In genomic region chr2:25694605-25695004, GRCm38 (mm10) we compare ENCODE assay signal across 9 mouse cellular contexts. TPM values are rescaled to one million over a fixed set of nuclear protein-coding genes. Genes with fewer than 3 reads are reported as not detected.
DNase-seq lines count a peak whose midpoint lies in the region; ATAC-seq and TF ChIP-seq lines count a peak whose summit lies in the region.
"Had no signal": no experiment of that assay in that cellular context is flagged by ENCODE, and none has a peak within 500 bp of the region (broad histone marks: within the 10 kb centered on the region; RNA-seq: fewer than 3 reads in every experiment).

No protein-coding gene starts in this region.

- peaks cover 2% of the 10 kb centered on the region; the same call in 1 of the 2 replicates for H3K27me3 ChIP-seq in heart, embryonic 11.5 days (ENCODE audit: control insufficient read depth, insufficient read depth, low read length)
- no peaks in the 10 kb centered on the region for H3K27me3 ChIP-seq in splenic B cell, adult 2 months (ENCODE audit: control insufficient read depth, insufficient read depth, low read length, poor library complexity, severe bottlenecking)
- H3K27me3 ChIP-seq: lung, embryonic 15.5 days had no signal

- DNase-seq in heart, adult 11 months = peak; percentile 92
- DNase-seq in ES-E14 (ENCODE audit: low read depth, low spot score) = peak; percentile 96
- DNase-seq in cerebellum, adult 11-12 months = peak; percentile 14
- peak; percentile 80 for DNase-seq in gastrocnemius, postnatal 10 days
- DNase-seq in large intestine, adult 2 months (ENCODE audit: low read depth, low spot score) = peak; percentile 48
- DNase-seq in splenic B cell, adult 2 months (ENCODE audit: low read depth, low spot score) = peak; percentile 79

- no peaks in the 10 kb centered on the region for H3K36me3 ChIP-seq in heart, embryonic 11.5 days (ENCODE audit: control insufficient read depth, insufficient read depth, low read length)
- no peaks in the 10 kb centered on the region for H3K36me3 ChIP-seq in ES-E14 (ENCODE audit: control insufficient read depth, insufficient read depth, low read length, poor library complexity, severe bottlenecking)
- H3K36me3 ChIP-seq in splenic B cell, adult 2 months (ENCODE audit: control insufficient read depth, insufficient read depth, low read length, poor library complexity, severe bottlenecking) = no peaks in the 10 kb centered on the region
- H3K36me3 ChIP-seq: lung, embryonic 15.5 days had no signal

- no peak for ATAC-seq in heart, embryonic 11.5 days (replicated peaks; ENCODE audit: insufficient number of reproducible peaks, low FRiP score, low TSS enrichment)
- peak; percentile 51; the same call in 1 of the 2 replicates for ATAC-seq in megakaryocyte, adult 5-6 weeks (ENCODE audit: poor library complexity, severe bottlenecking)

- H3K9ac ChIP-seq in heart, embryonic 11.5 days (ENCODE audit: low read depth, low read length) = no peak overlapping the region
- H3K9ac ChIP-seq in ES-E14 (ENCODE audit: insufficient read depth, low read depth, low read length, poor library complexity, severe bottlenecking) = no peak overlapping the region
- H3K9ac ChIP-seq: lung, embryonic 15.5 days had no signal

- no peaks in the 10 kb centered on the region for H3K4me1 ChIP-seq in heart, embryonic 11.5 days (ENCODE audit: control insufficient read depth, insufficient read depth, low read length)
- no peaks in the 10 kb centered on the region for H3K4me1 ChIP-seq in ES-E14 (ENCODE audit: control insufficient read depth in 2 of 2, insufficient read depth in 2 of 2, low read length in 2 of 2, poor library complexity in 1 of 2)
- H3K4me1 ChIP-seq: lung, embryonic 15.5 days had no signal

- no peak overlapping the region for H3K4me2 ChIP-seq in heart, embryonic 11.5 days
- H3K4me2 ChIP-seq: lung, embryonic 15.5 days had no signal

- H3K4me3 ChIP-seq in heart, embryonic 11.5 days (ENCODE audit: low read depth, low read length) = no peak overlapping the region
- no peak overlapping the region for H3K4me3 ChIP-seq in ES-E14 (ENCODE audit: insufficient read depth in 1 of 2, low read depth in 1 of 2, low read length in 2 of 2, poor library complexity in 1 of 2, severe bottlenecking in 1 of 2)
- H3K4me3 ChIP-seq: lung, embryonic 15.5 days had no signal

- H3K9me3 ChIP-seq in heart, embryonic 11.5 days (replicated peaks; ENCODE audit: control insufficient read depth, low read length) = no peaks in the 10 kb centered on the region
- H3K9me3 ChIP-seq in ES-E14 (ENCODE audit: control insufficient read depth, insufficient read depth, low read depth, low read length) = no peaks in the 10 kb centered on the region
- H3K9me3 ChIP-seq: lung, embryonic 15.5 days had no signal

- H3K27ac ChIP-seq in heart, embryonic 11.5 days (ENCODE audit: low read depth, low read length) = no peak overlapping the region
- H3K27ac ChIP-seq in ES-E14 (ENCODE audit: insufficient read depth, low read depth, low read length, poor library complexity, severe bottlenecking) = no peak overlapping the region
- H3K27ac ChIP-seq: lung, embryonic 15.5 days had no signal

- in situ Hi-C loops in ES-E14 (cut with MboI; ENCODE audit: low sequenced_read_pairs in 2 of 2, unreplicated experiment in 2 of 2) = no loop called here

TF ChIP-seq in ES-E14, 5 proteins besides CTCF, POLR2A, EP300 and RAD21:
- no peak for TF ChIP-seq ZNF384 (IDR thresholded peaks at IDR 0.05; ENCODE audit: low read depth, low read length)
- no peak for TF ChIP-seq CHD2 (IDR thresholded peaks at IDR 0.05; ENCODE audit: low read depth, low read length)
- TF ChIP-seq MAFK (IDR thresholded peaks at IDR 0.05; ENCODE audit: insufficient read depth, low read depth, low read length) = no peak
- no peak for TF ChIP-seq HCFC1 (IDR thresholded peaks at IDR 0.05; ENCODE audit: borderline replicate concordance, insufficient read depth, low read length)
- TF ChIP-seq ZC3H11A (IDR thresholded peaks at IDR 0.05; ENCODE audit: borderline replicate concordance, low read depth, low read length) = no peak

RNA-seq across cellular contexts. Expression of gene Obp2a, which starts 5.2 kb away (rescaled TPM):
- not detected in 2 replicates for polyA plus RNA-seq in heart, embryonic 11.5 days (2014; fragmentation: Nextera tagmentation; extraction: Ambion mirVana)
- total RNA-seq in ES-E14 (2012; rRNA removed) = not detected in 2 replicates
- total RNA-seq in gastrocnemius, postnatal 10 days (2021) = not detected
- polyA plus RNA-seq in large intestine, adult 2 months (2012; rRNA removed) = not detected in 2 replicates
- not detected in 2 replicates for total RNA-seq in megakaryocyte, adult 5-6 weeks (2015)
- not detected in 2 replicates for total RNA-seq in megakaryocyte, adult 5-6 weeks (2017)
- polyA plus RNA-seq: lung, embryonic 15.5 days had no signal

RNA-seq across cellular contexts. Expression of gene Bmyc, which starts 11.9 kb away (rescaled TPM):
- 42.9 and 49.9 TPM in 2 replicates for polyA plus RNA-seq in heart, embryonic 11.5 days (2014; fragmentation: Nextera tagmentation; extraction: Ambion mirVana)
- 8.2 and 13.0 TPM in 2 replicates for total RNA-seq in ES-E14 (2012; rRNA removed)
- 10 to 100 TPM; 18.3 to 20.4 TPM for total RNA-seq in gastrocnemius, postnatal 10 days (2021)
- polyA plus RNA-seq in large intestine, adult 2 months (2012; rRNA removed) = 15.6 and 16.1 TPM in 2 replicates
- 24.4 and 25.9 TPM in 2 replicates for total RNA-seq in megakaryocyte, adult 5-6 weeks (2015)
- 7.6 and 9.3 TPM in 2 replicates for total RNA-seq in megakaryocyte, adult 5-6 weeks (2017)

RNA-seq across cellular contexts. Expression of gene Lcn10, which starts 12.1 kb away (rescaled TPM):
- polyA plus RNA-seq in heart, embryonic 11.5 days (2014; fragmentation: Nextera tagmentation; extraction: Ambion mirVana) = not detected in 2 replicates
- not detected in 2 replicates for total RNA-seq in ES-E14 (2012; rRNA removed)
- total RNA-seq in gastrocnemius, postnatal 10 days (2021) = not detected
- polyA plus RNA-seq in large intestine, adult 2 months (2012; rRNA removed) = 0.37 TPM in 1 of 2 replicates, not detected in the other
- not detected in 2 replicates for total RNA-seq in megakaryocyte, adult 5-6 weeks (2015)
- total RNA-seq in megakaryocyte, adult 5-6 weeks (2017) = not detected in 2 replicates
- polyA plus RNA-seq: lung, embryonic 15.5 days had no signal

RNA-seq across cellular contexts. Expression of gene Lcn6, which starts 18.0 kb away (rescaled TPM):
- not detected in 2 replicates for polyA plus RNA-seq in heart, embryonic 11.5 days (2014; fragmentation: Nextera tagmentation; extraction: Ambion mirVana)
- not detected in 2 replicates for total RNA-seq in ES-E14 (2012; rRNA removed)
- total RNA-seq in gastrocnemius, postnatal 10 days (2021) = not detected
- not detected in 2 replicates for polyA plus RNA-seq in large intestine, adult 2 months (2012; rRNA removed)
- total RNA-seq in megakaryocyte, adult 5-6 weeks (2015) = not detected in 2 replicates
- not detected in 2 replicates for total RNA-seq in megakaryocyte, adult 5-6 weeks (2017)
- polyA plus RNA-seq: lung, embryonic 15.5 days had no signal

RNA-seq across cellular contexts. Expression of gene Lcn5, which starts 36.9 kb away (rescaled TPM):
- not detected in 2 replicates for polyA plus RNA-seq in heart, embryonic 11.5 days (2014; fragmentation: Nextera tagmentation; extraction: Ambion mirVana)
- not detected in 2 replicates for total RNA-seq in ES-E14 (2012; rRNA removed)
- not detected for total RNA-seq in gastrocnemius, postnatal 10 days (2021)
- 0.74 TPM in 1 of 2 replicates, not detected in the other for polyA plus RNA-seq in large intestine, adult 2 months (2012; rRNA removed)
- not detected in 2 replicates for total RNA-seq in megakaryocyte, adult 5-6 weeks (2015)
- not detected in 2 replicates for total RNA-seq in megakaryocyte, adult 5-6 weeks (2017)
- polyA plus RNA-seq: lung, embryonic 15.5 days had no signal

Comparison
In these comparisons a context has a peak if more than half of its experiments do, and no peak if none do; other contexts are left out.
1. DNase-seq: peak in every context shown above with its lines; median percentile 96 in ES-E14; 92 in heart, adult 11 months; 80 in gastrocnemius, postnatal 10 days; 79 in splenic B cell, adult 2 months; 48 in large intestine, adult 2 months; 14 in cerebellum, adult 11-12 months.